Mouse (Mus musculus) MEL (cell line): ENCODE measurements at regions not wholly inside any gene's neighbourhood (a gene's known extent, or its start where the extent isn't known, plus 50 kb on each side); places are given as distances from the start of the nearest gene placed in this dataset.

Experiments used
- DNase-seq: peaks from one replicate; pipeline ENCODE4 v3.0.0; 2011; ENCODE audit warnings: low read depth, low spot score
- H3K27ac ChIP-seq: 2 replicates; pipeline ENCODE4 v1.5.1; 2012; ENCODE audit warnings: low read depth, mild to moderate bottlenecking, control low read depth, low read length, moderate library complexity; ENCODE audit not compliant: control insufficient read depth
- H3K27me3 ChIP-seq, 2 experiments: fragments of 150-350 bp in 1 of 2; sonication (generic) in 1 of 2; 2 replicates each; pipeline ENCODE4 v1.6.1; 2012; ENCODE audit warnings: low read length in 2 of 2, mild to moderate bottlenecking in 2 of 2, improper control_type of control experiment in 1 of 2, moderate library complexity in 1 of 2; ENCODE audit not compliant: insufficient read depth in 2 of 2, control insufficient read depth in 1 of 2
- H3K36me3 ChIP-seq, 2 experiments: 2 replicates each; pipeline ENCODE4 v1.6.1; 2012 to 2014; ENCODE audit warnings: low read length in 2 of 2, improper control_type of control experiment in 1 of 2, inconsistent platforms in 1 of 2, mild to moderate bottlenecking in 1 of 2; ENCODE audit not compliant: insufficient read depth in 2 of 2, control insufficient read depth in 1 of 2
- H3K4me1 ChIP-seq, 2 experiments: fragments of 150-350 bp in 1 of 2; sonication (generic) in 1 of 2; 2 replicates each; pipeline ENCODE4 v1.6.1; 2012; ENCODE audit warnings: low read length in 2 of 2, improper control_type of control experiment in 1 of 2, mild to moderate bottlenecking in 1 of 2; ENCODE audit not compliant: insufficient read depth in 2 of 2, control insufficient read depth in 1 of 2
- H3K4me3 ChIP-seq, 2 experiments: fragments of 150-350 bp in 1 of 2; sonication (generic) in 1 of 2; 2 replicates each; pipeline ENCODE4 v1.5.1; 2012; ENCODE audit warnings: low read depth in 2 of 2, low read length in 2 of 2, mild to moderate bottlenecking in 2 of 2, moderate library complexity in 2 of 2, control low read depth in 1 of 2, improper control_type of control experiment in 1 of 2; ENCODE audit not compliant: control insufficient read depth in 1 of 2, insufficient read depth in 1 of 2
- H3K79me2 ChIP-seq: 2 replicates; pipeline ENCODE4 v1.6.1; 2012; ENCODE audit warnings: mild to moderate bottlenecking, low read length, moderate library complexity; ENCODE audit not compliant: control insufficient read depth, poor library complexity, insufficient read depth
- H3K9ac ChIP-seq: 2 replicates; pipeline ENCODE4 v1.6.1; 2012; ENCODE audit warnings: low read depth, mild to moderate bottlenecking, control low read depth, low read length, moderate library complexity; ENCODE audit not compliant: control insufficient read depth, poor library complexity, severe bottlenecking
- H3K9me3 ChIP-seq: fragments of 150-350 bp; sonication (generic); replicated peaks from 2 replicates; pipeline ENCODE4 v1.6.1; 2012; ENCODE audit warnings: mild to moderate bottlenecking, low read length, improper control_type of control experiment, moderate library complexity; ENCODE audit not compliant: insufficient read depth
- CHD2 ChIP-seq: IDR thresholded peaks from 2 replicates; pipeline ENCODE4 v1.6.1; 2011; ENCODE audit warnings: low read length, improper control_type of control experiment
- CTCF ChIP-seq, 3 experiments: IDR thresholded peaks in 2 of 3; conservative IDR thresholded peaks in 1 of 3; 2 replicates each; pipeline ENCODE4 v1.5.1; 2011 to 2012; ENCODE audit warnings: low read length in 3 of 3, low read depth in 2 of 3, mild to moderate bottlenecking in 2 of 3, improper control_type of control experiment in 1 of 3, inconsistent platforms in 1 of 3, mixed read lengths in 1 of 3, moderate library complexity in 1 of 3; ENCODE audit not compliant: control insufficient read depth in 1 of 3, insufficient read depth in 1 of 3, poor library complexity in 1 of 3, severe bottlenecking in 1 of 3
- E2F4 ChIP-seq: IDR thresholded peaks from 2 replicates; pipeline ENCODE4 v1.6.1; 2011; ENCODE audit warnings: low read depth, low read length, improper control_type of control experiment, borderline replicate concordance
- EP300 ChIP-seq, 2 experiments: IDR thresholded peaks; 2 replicates each; pipeline ENCODE4 v1.6.1; 2011; ENCODE audit warnings: improper control_type of control experiment in 2 of 2, low read length in 2 of 2, low read depth in 1 of 2, mild to moderate bottlenecking in 1 of 2
- ETS1 ChIP-seq: IDR thresholded peaks from 2 replicates; pipeline ENCODE4 v1.6.1; 2012; ENCODE audit warnings: low read depth, mild to moderate bottlenecking, inconsistent platforms, low read length, improper control_type of control experiment, moderate library complexity
- GATA1 ChIP-seq: IDR thresholded peaks from 2 replicates; pipeline ENCODE4 v1.6.1; 2011; ENCODE audit warnings: low read depth, low read length, improper control_type of control experiment
- JUND ChIP-seq: IDR thresholded peaks from 2 replicates; pipeline ENCODE4 v1.6.1; 2011; ENCODE audit warnings: low read depth, mild to moderate bottlenecking, improper control_type of control experiment, low read length
- KAT2A ChIP-seq: conservative IDR thresholded peaks from 2 replicates; pipeline ENCODE4 v1.6.1; 2012; ENCODE audit warnings: low read depth, low read length, improper control_type of control experiment, inconsistent platforms
- MAFK ChIP-seq: IDR thresholded peaks from 2 replicates; pipeline ENCODE4 v1.6.1; 2011; ENCODE audit warnings: low read depth, mild to moderate bottlenecking, low read length, improper control_type of control experiment, borderline replicate concordance
- MAZ ChIP-seq: IDR thresholded peaks from 2 replicates; pipeline ENCODE4 v1.6.1; 2012; ENCODE audit warnings: low read depth, mild to moderate bottlenecking, inconsistent platforms, low read length, improper control_type of control experiment
- MYB ChIP-seq: IDR thresholded peaks from 2 replicates; pipeline ENCODE4 v1.6.1; 2011; ENCODE audit warnings: mild to moderate bottlenecking, low read depth, low read length, improper control_type of control experiment
- MYC ChIP-seq: IDR thresholded peaks from 2 replicates; pipeline ENCODE4 v1.6.1; 2011; ENCODE audit warnings: low read depth, mild to moderate bottlenecking, low read length, improper control_type of control experiment, moderate library complexity
- NELFE ChIP-seq: IDR thresholded peaks from 2 replicates; pipeline ENCODE4 v1.6.1; 2011; ENCODE audit warnings: low read depth, low read length, improper control_type of control experiment
- NRF1 ChIP-seq: IDR thresholded peaks from 2 replicates; pipeline ENCODE4 v1.6.1; 2014; ENCODE audit warnings: low read depth, mild to moderate bottlenecking, inconsistent platforms, low read length, improper control_type of control experiment, moderate library complexity; ENCODE audit not compliant: poor library complexity, insufficient read depth, severe bottlenecking
- POLR2A ChIP-seq, 2 experiments: IDR thresholded peaks; 2 replicates each; pipeline ENCODE4 v1.6.1; 2011 to 2012; ENCODE audit warnings: low read length in 2 of 2, mild to moderate bottlenecking in 2 of 2, control low read depth in 1 of 2, improper control_type of control experiment in 1 of 2, low read depth in 1 of 2, moderate library complexity in 1 of 2; ENCODE audit not compliant: control insufficient read depth in 1 of 2, insufficient read depth in 1 of 2, poor library complexity in 1 of 2
- RAD21 ChIP-seq: IDR thresholded peaks from 2 replicates; pipeline ENCODE4 v1.6.1; 2011; ENCODE audit warnings: mild to moderate bottlenecking, low read depth, low read length, improper control_type of control experiment
- RCOR1 ChIP-seq: IDR thresholded peaks from 2 replicates; pipeline ENCODE4 v1.6.1; 2012; ENCODE audit warnings: low read depth, mild to moderate bottlenecking, inconsistent platforms, low read length, improper control_type of control experiment
- SIN3A ChIP-seq: IDR thresholded peaks from 2 replicates; pipeline ENCODE4 v1.6.1; 2012; ENCODE audit warnings: low read length, improper control_type of control experiment, inconsistent platforms
- TBP ChIP-seq: IDR thresholded peaks from 2 replicates; pipeline ENCODE4 v1.8.0; 2011; ENCODE audit warnings: low read depth, low read length, improper control_type of control experiment
- TCF12 ChIP-seq: IDR thresholded peaks from 2 replicates; pipeline ENCODE4 v1.6.1; 2014; ENCODE audit warnings: low read depth, mild to moderate bottlenecking, inconsistent platforms, low read length, improper control_type of control experiment, moderate library complexity
- USF2 ChIP-seq, 2 experiments: IDR thresholded peaks; 2 replicates each; pipeline ENCODE4 v1.6.1; 2011 to 2012; ENCODE audit warnings: improper control_type of control experiment in 2 of 2, low read length in 2 of 2, borderline replicate concordance in 1 of 2, inconsistent platforms in 1 of 2, low read depth in 1 of 2, mild to moderate bottlenecking in 1 of 2; ENCODE audit not compliant: insufficient read depth in 1 of 2
- ZKSCAN1 ChIP-seq: IDR thresholded peaks from 2 replicates; pipeline ENCODE4 v1.6.1; 2012; ENCODE audit warnings: low read depth, mild to moderate bottlenecking, inconsistent platforms, low read length, improper control_type of control experiment, moderate library complexity
- ZMIZ1 ChIP-seq: IDR thresholded peaks from 2 replicates; pipeline ENCODE4 v1.6.1; 2012; ENCODE audit warnings: low read depth, mild to moderate bottlenecking, inconsistent platforms, low read length, improper control_type of control experiment, moderate library complexity

DNA sequence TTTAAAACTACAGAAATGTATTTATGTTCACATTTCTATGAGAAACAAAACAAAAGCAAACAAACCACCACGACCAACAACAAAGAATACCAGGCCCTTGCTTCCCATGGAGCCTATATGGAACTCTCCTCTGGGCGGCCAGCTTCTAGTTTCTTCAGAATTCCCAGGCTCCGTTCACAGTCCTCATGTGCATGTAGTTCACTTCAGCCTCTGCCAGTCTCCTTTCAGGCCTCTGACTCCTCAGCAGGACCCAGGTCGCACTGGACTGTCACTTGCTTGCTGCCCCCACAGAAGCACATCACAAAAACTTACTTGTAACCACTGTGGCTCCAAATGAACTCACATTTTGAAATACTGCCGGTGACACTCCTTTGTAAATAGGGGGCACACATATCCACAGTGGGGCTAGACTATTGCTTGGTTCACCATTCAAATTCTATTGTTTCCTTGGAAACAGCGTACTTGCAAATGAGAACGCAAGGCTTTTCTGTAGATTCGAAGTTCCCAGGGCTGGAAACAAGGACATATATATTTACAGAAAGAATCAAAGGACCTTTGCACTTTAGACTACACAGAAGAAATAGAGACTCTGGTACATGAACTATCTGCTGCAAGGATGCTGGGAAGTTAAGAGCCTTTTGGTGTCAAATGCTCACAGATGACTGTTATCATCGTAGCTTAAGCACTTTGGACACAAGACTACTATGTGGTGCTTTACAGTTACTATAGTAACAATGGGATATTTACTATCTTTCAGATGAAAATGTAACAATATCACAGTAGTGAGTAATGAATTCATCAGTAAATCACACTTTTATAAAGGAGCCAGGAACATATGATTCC, 186.4 kb upstream of the Emcn start:
- Histone ChIP-seq H3K27ac (no peak overlapping the region), H3K4me1 (no peaks in the 10 kb centered on the region), H3K9ac (no peak overlapping the region), H3K27me3 (no peaks in the 10 kb centered on the region), H3K9me3 (no peaks in the 10 kb centered on the region), H3K4me3 (no peak overlapping the region), H3K36me3 (no peaks in the 10 kb centered on the region), H3K79me2 (no peaks in the 10 kb centered on the region)
- DNase-seq, result no peak
- no peak for TF ChIP-seq MYB
- no peak for TF ChIP-seq MAZ
- no peak for TF ChIP-seq JUND
- no peak for TF ChIP-seq CHD2
- TF ChIP-seq ZMIZ1, result no peak
- TF ChIP-seq EP300 (IDR thresholded peaks at IDR 0.05; ENCODE audit: low read depth in 1 of 2, low read length in 2 of 2), result no peak
- TF ChIP-seq CTCF (IDR thresholded peaks at IDR 0.05 in 2 of 3, conservative IDR thresholded peaks at IDR 0.05 in 1 of 3; ENCODE audit: control insufficient read depth in 1 of 3, insufficient read depth in 1 of 3, low read depth in 2 of 3, low read length in 3 of 3, poor library complexity in 1 of 3, severe bottlenecking in 1 of 3), result no peak
- TF ChIP-seq NELFE, result no peak
- TF ChIP-seq RCOR1, result no peak
- TF ChIP-seq ZKSCAN1, result no peak
- TF ChIP-seq USF2 (IDR thresholded peaks at IDR 0.05; ENCODE audit: borderline replicate concordance in 1 of 2, insufficient read depth in 1 of 2, low read depth in 1 of 2, low read length in 2 of 2), result no peak
- no peak for TF ChIP-seq MAFK
- no peak for TF ChIP-seq KAT2A
- TF ChIP-seq TCF12, result no peak
- no peak for TF ChIP-seq SIN3A
- TF ChIP-seq E2F4, result no peak
- no peak for TF ChIP-seq TBP
- no peak for TF ChIP-seq NRF1
- TF ChIP-seq GATA1, result no peak
- no peak for TF ChIP-seq POLR2A (IDR thresholded peaks at IDR 0.05; ENCODE audit: control insufficient read depth in 1 of 2, insufficient read depth in 1 of 2, low read depth in 1 of 2, low read length in 2 of 2, poor library complexity in 1 of 2)

DNA sequence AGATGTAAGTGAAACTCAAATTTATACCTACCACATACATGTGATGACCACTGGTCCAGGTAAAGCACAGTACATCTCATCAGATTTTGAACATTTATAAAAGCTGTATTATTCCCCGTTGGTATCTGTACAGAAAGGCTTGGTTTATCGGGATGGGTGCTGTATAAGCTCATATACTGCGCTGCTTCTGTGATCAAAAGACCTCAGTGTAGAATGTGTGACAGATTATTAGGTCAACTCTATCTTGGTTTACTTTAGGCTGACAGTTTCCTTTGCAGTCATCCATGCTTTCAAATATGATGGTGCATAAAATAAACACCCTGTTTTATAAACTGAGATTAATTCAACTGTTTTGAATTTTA, 185.8 kb upstream of the Emcn start:
- no peak for DNase-seq
- Histone ChIP-seq H3K9ac (no peak overlapping the region), H3K27me3 (no peaks in the 10 kb centered on the region), H3K36me3 (no peaks in the 10 kb centered on the region), H3K4me3 (no peak overlapping the region), H3K4me1 (no peaks in the 10 kb centered on the region), H3K79me2 (no peaks in the 10 kb centered on the region), H3K9me3 (no peaks in the 10 kb centered on the region), H3K27ac (no peak overlapping the region)
- TF ChIP-seq ETS1, result no peak
- TF ChIP-seq TCF12, result no peak
- no peak for TF ChIP-seq MYC
- TF ChIP-seq RAD21, result no peak
